Mouse (Mus musculus) liver, postnatal 0 days (tissue): ENCODE data around the gene Prkca.

Source experiments
- CTCF ChIP-seq: sonication (generic); IDR thresholded peaks from 2 replicates; pipeline ENCODE4 v1.5.1; 2016; ENCODE audit warnings: antibody characterized with exemption, low read depth
- EP300 ChIP-seq: IDR thresholded peaks from 2 replicates; pipeline ENCODE4 v1.6.1; 2016; ENCODE audit warnings: antibody characterized with exemption, low read depth, mild to moderate bottlenecking

DNA sequence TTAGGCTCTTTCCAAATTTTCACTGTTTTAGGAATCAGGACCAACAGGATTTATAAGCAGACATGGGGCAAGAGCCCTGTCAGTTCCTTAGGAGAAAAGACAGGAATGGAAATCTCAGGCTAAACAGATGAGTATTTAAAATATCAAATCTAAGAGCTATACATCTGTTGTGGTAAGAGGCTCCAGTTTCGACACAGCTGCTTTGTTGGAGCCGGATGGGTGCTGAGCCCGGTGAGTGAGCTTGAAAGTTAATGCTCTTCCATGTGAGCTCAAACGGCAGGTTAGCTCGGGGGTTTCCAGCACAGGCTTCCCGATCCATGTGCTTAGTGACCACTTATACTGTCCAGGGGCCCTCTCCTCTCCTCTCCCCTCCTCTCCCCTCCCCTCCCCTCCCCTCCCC is 273.7 kb downstream of the Prkca start:
- no peak for TF ChIP-seq CTCF
- TF ChIP-seq EP300, result no peak
